Mouse (Mus musculus) kidney, adult 2 months (tissue): ENCODE results near the gene Cacna1d.

Experiments
- CTCF ChIP-seq: fragments of 200-500 bp; conservative IDR thresholded peaks from 2 replicates; pipeline ENCODE4 v1.5.1; 2011; ENCODE audit warnings: low read depth, mild to moderate bottlenecking, control low read depth, low read length, moderate library complexity, mixed read lengths; ENCODE audit not compliant: insufficient read depth, insufficient read length
- POLR2A ChIP-seq: fragments of 200-500 bp; IDR thresholded peaks from one replicate; pipeline ENCODE4 v1.6.1; 2011; ENCODE audit warnings: low read depth, low read length, control low read depth

GRCm38 (mm10) chr14:30131256-30131655 lies 360.0 kb downstream of the Cacna1d start:
- TF ChIP-seq POLR2A (no peak), CTCF (no peak)
